Mouse (Mus musculus): ENCODE results near the gene Podxl. TPM values are rescaled to one million over a fixed set of nuclear protein-coding genes. Genes with fewer than 3 reads are reported as not detected.
A peak's percentile ranks its signal among the peaks of the same experiment; 100 is the strongest.

The Podxl gene
- total and polyA plus RNA-seq, 2 experiments from 2014 or later, result 8.9 to 18.7 TPM

GRCm38 (mm10) chr6:31599863-31600262, 36.1 kb upstream of the Podxl start:
- no peaks in the 10 kb centered on the region for H3K27me3 ChIP-seq (ENCODE audit: insufficient read depth, low read length)
- ATAC-seq (no peak), DNase-seq (no peak)
- H3K9ac ChIP-seq, result no peak overlapping the region
- H3K36me3 ChIP-seq (ENCODE audit: insufficient read depth), result no peaks in the 10 kb centered on the region
- no peak overlapping the region for H3K4me3 ChIP-seq (ENCODE audit: low read depth, low read length)
- H3K4me1 ChIP-seq (ENCODE audit: insufficient read depth), result peaks cover 11% of the 10 kb centered on the region
- no peak for TF ChIP-seq CTCF (IDR thresholded peaks at IDR 0.05; ENCODE audit: low read depth)
- H3K9me3 ChIP-seq (ENCODE audit: low read length), result no peaks in the 10 kb centered on the region
- H3K27ac ChIP-seq (ENCODE audit: low read depth, low read length), result no peak overlapping the region
- 37% methylated on average over 3 of the region's 3 CpGs for WGBS
- H3K4me2 ChIP-seq (ENCODE audit: low read depth), result no peak overlapping the region

DNA sequence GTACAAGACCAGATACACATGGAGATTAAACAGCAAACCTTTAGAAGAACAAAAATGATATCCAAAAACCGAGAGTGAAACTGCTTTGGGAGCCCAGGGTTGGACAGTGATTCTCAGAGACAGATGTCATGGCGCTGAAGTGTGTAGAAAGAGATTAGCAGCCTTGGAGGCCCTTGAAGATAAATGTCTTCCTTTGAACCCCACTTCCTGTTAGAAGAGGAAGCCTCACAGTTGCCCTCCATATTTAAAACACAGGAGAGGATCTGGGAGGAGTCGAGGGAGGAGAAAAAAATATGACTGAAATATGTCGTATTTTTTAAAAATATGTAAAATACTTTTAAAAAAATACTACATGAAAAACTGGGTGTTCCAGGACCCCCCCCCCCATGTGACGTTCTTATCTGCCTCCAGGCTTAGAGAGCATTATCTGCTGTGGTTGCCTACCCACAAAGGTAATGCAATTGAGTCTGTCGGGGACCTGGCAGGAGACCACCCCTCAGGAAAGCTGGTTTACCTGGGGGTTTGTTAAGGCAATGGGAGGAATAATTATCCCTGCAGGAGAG, 34.6 kb upstream of the Podxl start:
- Histone ChIP-seq H3K9me3 (ENCODE audit: low read length) (no peaks in the 10 kb centered on the region), H3K36me3 (ENCODE audit: insufficient read depth) (no peaks in the 10 kb centered on the region), H3K27ac (ENCODE audit: low read depth, low read length) (no peak overlapping the region), H3K9ac (no peak overlapping the region), H3K4me3 (ENCODE audit: low read depth, low read length) (no peak overlapping the region), H3K4me1 (ENCODE audit: insufficient read depth) (peaks cover 11% of the 10 kb centered on the region), H3K4me2 (ENCODE audit: low read depth) (no peak overlapping the region), H3K27me3 (ENCODE audit: insufficient read depth, low read length) (no peaks in the 10 kb centered on the region)
- WGBS, result 72% methylated on average over 6 of the region's 6 CpGs
- DNase-seq (no peak), ATAC-seq (no peak)
- no peak for TF ChIP-seq CTCF (IDR thresholded peaks at IDR 0.05; ENCODE audit: low read depth)

GRCm38 (mm10) chr6:31597136-31597460, 33.3 kb upstream of the Podxl start:
- H3K27me3 ChIP-seq (ENCODE audit: insufficient read depth, low read length), result no peaks in the 10 kb centered on the region
- H3K36me3 ChIP-seq (ENCODE audit: insufficient read depth), result no peaks in the 10 kb centered on the region
- H3K4me1 ChIP-seq (ENCODE audit: insufficient read depth), result peaks cover 11% of the 10 kb centered on the region
- H3K4me3 ChIP-seq (ENCODE audit: low read depth, low read length), result no peak overlapping the region
- peak overlapping the region; percentile 33; the same call in 1 of the 2 replicates for H3K9ac ChIP-seq
- no peak for TF ChIP-seq CTCF (IDR thresholded peaks at IDR 0.05; ENCODE audit: low read depth)
- DNase-seq, result no peak
- WGBS, result 8% methylated on average over 4 of the region's 4 CpGs
- H3K27ac ChIP-seq (ENCODE audit: low read depth, low read length), result peak overlapping the region; percentile 79
- peak; percentile 57; the same call in 1 of the 2 replicates for ATAC-seq
- H3K4me2 ChIP-seq (ENCODE audit: low read depth), result peak overlapping the region; percentile 20
- H3K9me3 ChIP-seq (ENCODE audit: low read length), result no peaks in the 10 kb centered on the region

- Histone ChIP-seq H3K36me3 (ENCODE audit: insufficient read depth) (no peaks in the 10 kb centered on the region), H3K4me3 (ENCODE audit: low read depth, low read length) (no peak overlapping the region), H3K4me1 (ENCODE audit: insufficient read depth) (peaks cover 11% of the 10 kb centered on the region), H3K27me3 (ENCODE audit: insufficient read depth, low read length) (no peaks in the 10 kb centered on the region), H3K9me3 (ENCODE audit: low read length) (no peaks in the 10 kb centered on the region), H3K27ac (ENCODE audit: low read depth, low read length) (peak overlapping the region; percentile 79), H3K9ac (peak overlapping the region; percentile 33; the same call in 1 of the 2 replicates), H3K4me2 (ENCODE audit: low read depth) (peak overlapping the region; percentile 20)
- peak; percentile 94 for ATAC-seq
- 4% methylated on average over 20 of the region's 20 CpGs for WGBS
- DNase-seq, result peak; percentile 85
- TF ChIP-seq CTCF (IDR thresholded peaks at IDR 0.05; ENCODE audit: low read depth), result no peak
Observed at GRCm38 (mm10) chr6:31596346-31597135, 32.8 kb upstream of the Podxl start.

- WGBS, result 39% methylated on average over 1 of the region's 1 CpGs
- H3K4me1 ChIP-seq (ENCODE audit: insufficient read depth), result peaks cover 11% of the 10 kb centered on the region
- DNase-seq, result no peak
- ATAC-seq, result no peak
- no peak overlapping the region for H3K9ac ChIP-seq
- H3K27ac ChIP-seq (ENCODE audit: low read depth, low read length), result no peak overlapping the region
- no peaks in the 10 kb centered on the region for H3K9me3 ChIP-seq (ENCODE audit: low read length)
- no peak overlapping the region for H3K4me2 ChIP-seq (ENCODE audit: low read depth)
- H3K4me3 ChIP-seq (ENCODE audit: low read depth, low read length), result no peak overlapping the region
- H3K36me3 ChIP-seq (ENCODE audit: insufficient read depth), result no peaks in the 10 kb centered on the region
- no peaks in the 10 kb centered on the region for H3K27me3 ChIP-seq (ENCODE audit: insufficient read depth, low read length)
- no peak for TF ChIP-seq CTCF (IDR thresholded peaks at IDR 0.05; ENCODE audit: low read depth)
Observed at GRCm38 (mm10) chr6:31592579-31593238, 28.9 kb upstream of the Podxl start.

DNA sequence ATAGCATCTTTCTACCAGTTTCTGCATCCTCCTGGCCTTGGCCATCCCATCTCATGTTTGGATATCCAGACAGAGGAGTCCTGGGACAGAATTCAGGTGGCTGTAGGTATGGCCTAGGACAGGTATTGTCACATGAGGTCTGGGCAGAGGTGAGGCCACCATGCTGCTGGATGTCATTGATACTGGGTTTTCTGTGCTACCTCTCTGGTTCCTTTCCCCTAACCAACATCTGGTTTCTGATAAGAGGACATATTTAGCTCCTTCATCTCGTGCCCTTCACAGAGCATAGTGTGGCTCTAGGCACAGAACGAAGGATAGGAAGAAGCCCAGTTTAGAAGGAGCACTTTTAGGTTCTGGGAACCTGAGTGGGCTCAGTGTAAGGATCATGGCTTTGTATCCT, 28.3 kb upstream of the Podxl start:
- no peaks in the 10 kb centered on the region for H3K36me3 ChIP-seq (ENCODE audit: insufficient read depth)
- no peak overlapping the region for H3K9ac ChIP-seq
- WGBS, result 87% methylated on average over 2 of the region's 2 CpGs
- no peak for DNase-seq
- TF ChIP-seq CTCF (IDR thresholded peaks at IDR 0.05; ENCODE audit: low read depth), result no peak
- no peak overlapping the region for H3K27ac ChIP-seq (ENCODE audit: low read depth, low read length)
- no peaks in the 10 kb centered on the region for H3K27me3 ChIP-seq (ENCODE audit: insufficient read depth, low read length)
- no peak overlapping the region for H3K4me2 ChIP-seq (ENCODE audit: low read depth)
- H3K4me1 ChIP-seq (ENCODE audit: insufficient read depth), result peaks cover 9% of the 10 kb centered on the region
- no peaks in the 10 kb centered on the region for H3K9me3 ChIP-seq (ENCODE audit: low read length)
- no peak overlapping the region for H3K4me3 ChIP-seq (ENCODE audit: low read depth, low read length)
- no peak for ATAC-seq

DNA sequence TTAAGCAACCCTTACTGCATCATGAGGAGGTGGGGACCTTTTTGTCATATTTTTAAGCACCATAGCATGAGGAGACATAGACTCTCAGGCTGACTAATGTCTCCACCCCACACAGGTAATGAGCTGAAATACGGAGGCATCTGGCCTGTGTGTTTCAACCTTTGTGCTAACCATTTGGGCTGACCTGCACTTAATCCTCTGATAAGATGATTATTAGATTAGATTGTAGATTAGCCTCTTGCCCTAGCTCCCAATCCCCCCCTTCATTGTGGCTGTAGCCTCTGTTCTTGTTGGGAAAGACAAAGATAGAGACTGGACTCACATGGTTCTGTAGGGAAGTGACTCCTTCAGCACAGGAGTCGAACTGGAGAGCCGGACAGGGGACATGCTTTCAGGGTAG, 27.9 kb upstream of the Podxl start:
- WGBS, result 87% methylated on average over 3 of the region's 3 CpGs
- Histone ChIP-seq H3K36me3 (ENCODE audit: insufficient read depth) (no peaks in the 10 kb centered on the region), H3K9me3 (ENCODE audit: low read length) (no peaks in the 10 kb centered on the region), H3K4me2 (ENCODE audit: low read depth) (no peak overlapping the region), H3K27ac (ENCODE audit: low read depth, low read length) (no peak overlapping the region), H3K27me3 (ENCODE audit: insufficient read depth, low read length) (no peaks in the 10 kb centered on the region), H3K9ac (no peak overlapping the region), H3K4me1 (ENCODE audit: insufficient read depth) (peaks cover 6% of the 10 kb centered on the region), H3K4me3 (ENCODE audit: low read depth, low read length) (no peak overlapping the region)
- no peak for ATAC-seq
- TF ChIP-seq CTCF (IDR thresholded peaks at IDR 0.05; ENCODE audit: low read depth), result no peak
- DNase-seq, result no peak

Data from forebrain, postnatal 0 days (tissue).